In the genomic region with DNA sequence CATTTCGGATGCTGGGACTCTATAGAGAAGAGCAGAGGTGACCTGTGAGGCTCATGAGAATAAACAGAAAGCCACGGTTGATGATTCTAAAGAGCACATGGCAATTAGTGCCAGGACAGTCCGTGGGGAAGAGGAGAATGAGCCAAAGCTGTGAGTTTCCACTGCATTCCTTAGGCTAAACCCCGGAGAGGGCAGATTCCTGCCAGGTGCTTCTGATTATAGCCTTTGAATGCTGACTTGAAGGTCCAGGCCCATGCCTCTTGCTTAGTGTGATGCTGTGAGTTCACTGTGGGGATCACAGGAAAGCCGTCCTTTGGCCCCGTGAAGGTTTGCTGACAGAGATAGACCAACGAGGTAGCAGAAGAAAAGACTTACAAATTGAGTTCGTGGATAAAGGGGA, we compare ENCODE assay signal across 27 mouse cellular contexts. TPM values are rescaled to one million over a fixed set of nuclear protein-coding genes. Genes with fewer than 3 reads are reported as not detected.
DNase-seq lines count a peak whose midpoint lies in the region; ATAC-seq and TF ChIP-seq lines count a peak whose summit lies in the region.
"Had no signal": no experiment of that assay in that cellular context is flagged by ENCODE, and none has a peak within 500 bp of the region (broad histone marks: within the 10 kb centered on the region; RNA-seq: fewer than 3 reads in every experiment).

No protein-coding gene starts in this region.

- intact Hi-C loops in gastrocnemius, adult 2 months (cut with DNase I) = no loop called here

- ATAC-seq in embryonic facial prominence, embryonic 11.5 days (replicated peaks; ENCODE audit: insufficient number of reproducible peaks, low FRiP score, low TSS enrichment, low read depth) = no peak
- ATAC-seq in limb, embryonic 11.5 days (ENCODE audit: insufficient number of reproducible peaks, low FRiP score, low TSS enrichment, low read depth) = no peak
- no peak for ATAC-seq in midbrain, embryonic 14.5 days (ENCODE audit: low FRiP score, low TSS enrichment)
- ATAC-seq in erythroblast, adult 5-6 weeks (replicated peaks; ENCODE audit: low FRiP score, poor library complexity, severe bottlenecking) = no peak
- ATAC-seq: forebrain, embryonic 13.5 days; forebrain, embryonic 16.5 days; intestine, embryonic 15.5 days; Patski had no signal

- H3K4me1 ChIP-seq in embryonic facial prominence, embryonic 11.5 days (ENCODE audit: control insufficient read depth, insufficient read depth, low read length) = no peaks in the 10 kb centered on the region
- H3K4me1 ChIP-seq in limb, embryonic 11.5 days (ENCODE audit: control insufficient read depth, insufficient read depth, low read length) = no peaks in the 10 kb centered on the region
- no peaks in the 10 kb centered on the region for H3K4me1 ChIP-seq in midbrain, embryonic 14.5 days (ENCODE audit: control insufficient read depth, insufficient read depth, low read length)
- H3K4me1 ChIP-seq: embryonic facial prominence, embryonic 13.5 days; forebrain, embryonic 13.5 days; hindbrain, embryonic 12.5 days; hindbrain, embryonic 15.5 days; intestine, embryonic 15.5 days had no signal

- no peak overlapping the region for H3K9ac ChIP-seq in embryonic facial prominence, embryonic 11.5 days (replicated peaks; ENCODE audit: low read length)
- H3K9ac ChIP-seq in limb, embryonic 11.5 days (ENCODE audit: low read length) = no peak overlapping the region
- no peak overlapping the region for H3K9ac ChIP-seq in midbrain, embryonic 14.5 days (replicated peaks; ENCODE audit: low read length)
- H3K9ac ChIP-seq: embryonic facial prominence, embryonic 13.5 days; forebrain, embryonic 13.5 days; heart, embryonic 12.5 days; heart, embryonic 15.5 days; hindbrain, embryonic 12.5 days; hindbrain, embryonic 15.5 days; intestine, embryonic 15.5 days had no signal

- no peaks in the 10 kb centered on the region for H3K36me3 ChIP-seq in embryonic facial prominence, embryonic 11.5 days (replicated peaks; ENCODE audit: control insufficient read depth, insufficient read depth, low read depth, low read length)
- H3K36me3 ChIP-seq in limb, embryonic 11.5 days (ENCODE audit: control insufficient read depth, insufficient read depth, low read length) = no peaks in the 10 kb centered on the region
- no peaks in the 10 kb centered on the region for H3K36me3 ChIP-seq in midbrain, embryonic 14.5 days (ENCODE audit: control insufficient read depth, insufficient read depth, low read length)
- H3K36me3 ChIP-seq: embryonic facial prominence, embryonic 13.5 days; forebrain, embryonic 10.5 days; heart, embryonic 12.5 days; heart, embryonic 15.5 days; hindbrain, embryonic 12.5 days; hindbrain, embryonic 15.5 days; intestine, embryonic 15.5 days had no signal

- H3K27ac ChIP-seq in gastrocnemius, adult 2 months = peak overlapping the region; percentile 90
- no peak overlapping the region for H3K27ac ChIP-seq in embryonic facial prominence, embryonic 11.5 days (replicated peaks; ENCODE audit: low read depth, low read length)
- H3K27ac ChIP-seq in limb, embryonic 11.5 days (replicated peaks; ENCODE audit: low read depth, low read length) = no peak overlapping the region
- H3K27ac ChIP-seq in midbrain, embryonic 14.5 days (replicated peaks; ENCODE audit: low read depth, low read length) = no peak overlapping the region
- H3K27ac ChIP-seq: embryonic facial prominence, embryonic 13.5 days; forebrain, embryonic 10.5 days; forebrain, embryonic 13.5 days; heart, embryonic 15.5 days; hindbrain, embryonic 12.5 days; hindbrain, embryonic 15.5 days; intestine, embryonic 15.5 days had no signal

- H3K4me2 ChIP-seq in embryonic facial prominence, embryonic 11.5 days (ENCODE audit: low read depth, low read length) = no peak overlapping the region
- no peak overlapping the region for H3K4me2 ChIP-seq in limb, embryonic 11.5 days (ENCODE audit: low read depth, severe bottlenecking)
- no peak overlapping the region for H3K4me2 ChIP-seq in midbrain, embryonic 14.5 days (ENCODE audit: low read length)
- H3K4me2 ChIP-seq: embryonic facial prominence, embryonic 13.5 days; forebrain, embryonic 13.5 days; heart, embryonic 12.5 days; heart, embryonic 15.5 days; hindbrain, embryonic 12.5 days; hindbrain, embryonic 15.5 days; intestine, embryonic 15.5 days had no signal

- WGBS in embryonic facial prominence, embryonic 11.5 days = 48% methylated on average over 8 of the region's 8 CpGs
- 39% methylated on average over 8 of the region's 8 CpGs for WGBS in limb, embryonic 11.5 days
- 85% methylated on average over 8 of the region's 8 CpGs for WGBS in midbrain, embryonic 14.5 days

- TF ChIP-seq CTCF in gastrocnemius, adult 2 months (IDR thresholded peaks at IDR 0.05) = no peak

- H3K9me3 ChIP-seq in embryonic facial prominence, embryonic 11.5 days (replicated peaks; ENCODE audit: control insufficient read depth, low read length) = no peaks in the 10 kb centered on the region
- H3K9me3 ChIP-seq in limb, embryonic 11.5 days (ENCODE audit: control insufficient read depth, low read length) = no peaks in the 10 kb centered on the region
- no peaks in the 10 kb centered on the region for H3K9me3 ChIP-seq in midbrain, embryonic 14.5 days (ENCODE audit: control insufficient read depth, low read length)
- H3K9me3 ChIP-seq: embryonic facial prominence, embryonic 13.5 days; forebrain, embryonic 10.5 days; forebrain, embryonic 13.5 days; heart, embryonic 12.5 days; heart, embryonic 15.5 days; hindbrain, embryonic 12.5 days; hindbrain, embryonic 15.5 days; intestine, embryonic 15.5 days had no signal

- DNase-seq in gastrocnemius, adult 2 months = no peak
- no peak for DNase-seq in gastrocnemius, postnatal 10 days
- peak; percentile 56 for DNase-seq in NIH3T3 (ENCODE audit: low read depth)
- DNase-seq in embryonic facial prominence, embryonic 11.5 days (ENCODE audit: low spot score) = peak; percentile 60
- DNase-seq in limb, embryonic 11.5 days (ENCODE audit: low spot score) = peak; percentile 25
- no peak for DNase-seq in midbrain, embryonic 14.5 days
- no peak for DNase-seq in cerebellum, postnatal 4 days (ENCODE audit: low spot score in 2 of 2)
- DNase-seq: adrenal gland, postnatal 14 days; cerebellum, adult 11 months; cerebellum, adult 2 months; cerebellum, adult 9-11 months; cerebellum, postnatal 25 days; gastrocnemius, postnatal 14 days; kidney, adult 11 months; kidney, adult 8-10 months had no signal

- no peaks in the 10 kb centered on the region for H3K27me3 ChIP-seq in embryonic facial prominence, embryonic 11.5 days (ENCODE audit: control insufficient read depth, insufficient read depth, low read length)
- no peaks in the 10 kb centered on the region for H3K27me3 ChIP-seq in limb, embryonic 11.5 days (ENCODE audit: control insufficient read depth, insufficient read depth, low read length)
- no peaks in the 10 kb centered on the region for H3K27me3 ChIP-seq in midbrain, embryonic 14.5 days (ENCODE audit: control insufficient read depth, insufficient read depth, low read length)
- H3K27me3 ChIP-seq: embryonic facial prominence, embryonic 13.5 days; forebrain, embryonic 13.5 days; heart, embryonic 12.5 days; heart, embryonic 15.5 days; hindbrain, embryonic 12.5 days; hindbrain, embryonic 15.5 days; intestine, embryonic 15.5 days had no signal

- peak overlapping the region; percentile 1; the same call in 1 of the 2 replicates for H3K4me3 ChIP-seq in gastrocnemius, adult 2 months
- no peak overlapping the region for H3K4me3 ChIP-seq in embryonic facial prominence, embryonic 11.5 days (ENCODE audit: low read depth, low read length)
- no peak overlapping the region for H3K4me3 ChIP-seq in limb, embryonic 11.5 days (ENCODE audit: low read depth, low read length)
- no peak overlapping the region for H3K4me3 ChIP-seq in midbrain, embryonic 14.5 days (replicated peaks; ENCODE audit: low read depth, low read length)
- H3K4me3 ChIP-seq: embryonic facial prominence, embryonic 13.5 days; forebrain, embryonic 10.5 days; forebrain, embryonic 13.5 days; heart, embryonic 12.5 days; heart, embryonic 15.5 days; hindbrain, embryonic 12.5 days; hindbrain, embryonic 15.5 days; intestine, embryonic 15.5 days had no signal

RNA-seq across cellular contexts. Expression of a gene that starts 19.5 kb away (rescaled TPM):
- 100 to 1,000 TPM; 181 to 243 TPM for total RNA-seq in gastrocnemius, adult 2 months (2021)
- 100 to 1,000 TPM; 159 to 177 TPM for total RNA-seq in gastrocnemius, postnatal 10 days (2021)
- 0.17 and 0.36 TPM in 2 replicates for polyA plus RNA-seq in embryonic facial prominence, embryonic 11.5 days (2014; fragmentation: Nextera tagmentation; extraction: Ambion mirVana)
- polyA plus RNA-seq in limb, embryonic 11.5 days (2014; fragmentation: Nextera tagmentation; extraction: Ambion mirVana) = 0.11 and 0.20 TPM in 2 replicates
- 0.08 TPM in 1 of 2 replicates, not detected in the other for polyA plus RNA-seq in midbrain, embryonic 14.5 days (2014; fragmentation: Nextera tagmentation; extraction: Ambion mirVana)
- total RNA-seq in erythroblast, adult 5-6 weeks (2015; ENCODE audit: low replicate concordance) = not detected in 2 replicates
- 0.85 TPM in 1 of 2 replicates, not detected in the other for total RNA-seq in erythroblast, adult 5-6 weeks (2017; ENCODE audit: low replicate concordance)
- total RNA-seq: ES-E14 had no signal
- polyA plus RNA-seq: forebrain, embryonic 10.5 days; forebrain, embryonic 16.5 days; Patski had no signal

RNA-seq across cellular contexts. Expression of a gene that starts 34.4 kb away (rescaled TPM):
- under 1 TPM; 0.31 to 0.89 TPM for total RNA-seq in gastrocnemius, adult 2 months (2021)
- total RNA-seq in gastrocnemius, postnatal 10 days (2021) = 1 to 10 TPM in 1 of 2 experiments, under 1 TPM in 1; 0.85 to 1.0 TPM
- 2.6 and 3.8 TPM in 2 replicates for polyA plus RNA-seq in embryonic facial prominence, embryonic 11.5 days (2014; fragmentation: Nextera tagmentation; extraction: Ambion mirVana)
- 2.9 and 4.0 TPM in 2 replicates for polyA plus RNA-seq in limb, embryonic 11.5 days (2014; fragmentation: Nextera tagmentation; extraction: Ambion mirVana)
- polyA plus RNA-seq in midbrain, embryonic 14.5 days (2014; fragmentation: Nextera tagmentation; extraction: Ambion mirVana) = 5.3 and 8.0 TPM in 2 replicates
- total RNA-seq in erythroblast, adult 5-6 weeks (2015; ENCODE audit: low replicate concordance) = 0.63 TPM in 1 of 2 replicates, not detected in the other
- total RNA-seq in erythroblast, adult 5-6 weeks (2017; ENCODE audit: low replicate concordance) = 1.5 and 2.6 TPM in 2 replicates

Comparison
In these comparisons a context has a peak if more than half of its experiments do, and no peak if none do; other contexts are left out.
1. DNase-seq: peak in NIH3T3 (single experiment), embryonic facial prominence, embryonic 11.5 days (single experiment) and limb, embryonic 11.5 days (single experiment); none in gastrocnemius, adult 2 months (single experiment), gastrocnemius, postnatal 10 days (single experiment), midbrain, embryonic 14.5 days (single experiment) and cerebellum, postnatal 4 days (0 of 2).
2. RNA of a gene that starts 19.5 kb away (total RNA-seq): 181 to 243 TPM in gastrocnemius, adult 2 months and 159 to 177 TPM in gastrocnemius, postnatal 10 days; 0.85 TPM in erythroblast, adult 5-6 weeks; every median in the first group is over 10 times any median in the second.